Mouse (Mus musculus) liver, embryonic 16.5 days (tissue): ENCODE results near the gene Abcc2. TPM values are rescaled to one million over a fixed set of nuclear protein-coding genes. Genes with fewer than 3 reads are reported as not detected.
A peak's percentile ranks its signal among the peaks of the same experiment; 100 is the strongest.

Experiments
- ATAC-seq: fragments of 200-750 bp; cut with Nextera tagmentation; 2 replicates; pipeline ENCODE4 v1.8.0; 2017; ENCODE audit warnings: low read depth, mild to moderate bottlenecking, moderate number of reproducible peaks, moderate library complexity
- H3K27ac ChIP-seq: fragments of 300-500 bp; sonication (generic); 2 replicates; pipeline ENCODE4 v1.5.1; 2014; ENCODE audit warnings: mild to moderate bottlenecking, low read length
- H3K27me3 ChIP-seq: fragments of 300-500 bp; sonication (generic); 2 replicates; pipeline ENCODE4 v1.6.1; 2014; ENCODE audit warnings: low read depth, low read length, mixed read lengths; ENCODE audit not compliant: control insufficient read depth, insufficient read depth
- H3K36me3 ChIP-seq: fragments of 300-500 bp; sonication (generic); 2 replicates; pipeline ENCODE4 v1.6.1; 2014; ENCODE audit warnings: mild to moderate bottlenecking; ENCODE audit not compliant: control insufficient read depth, insufficient read depth
- H3K4me1 ChIP-seq: fragments of 300-500 bp; sonication (generic); 2 replicates; pipeline ENCODE4 v1.6.1; 2014; ENCODE audit warnings: low read depth, low read length, mixed read lengths; ENCODE audit not compliant: control insufficient read depth
- H3K4me2 ChIP-seq: fragments of 300-500 bp; sonication (generic); 2 replicates; pipeline ENCODE4 v1.6.1; 2014; ENCODE audit warnings: low read depth, low read length, mixed read lengths
- H3K4me3 ChIP-seq: fragments of 300-500 bp; sonication (generic); 2 replicates; pipeline ENCODE4 v1.5.1; 2014; ENCODE audit warnings: low read depth, mild to moderate bottlenecking, low read length
- H3K9ac ChIP-seq: fragments of 300-500 bp; sonication (generic); 2 replicates; pipeline ENCODE4 v1.6.1; 2014; ENCODE audit warnings: low read depth, low read length
- H3K9me3 ChIP-seq: fragments of 300-500 bp; sonication (generic); replicated peaks from 2 replicates; pipeline ENCODE4 v1.6.1; 2016; ENCODE audit warnings: low read length; ENCODE audit not compliant: control insufficient read depth
- WGBS: fragments of 180-500 bp; shearing (Covaris S2); extraction: QIAGEN DNeasy Blood & Tissue Kit; methylation state at CpG from one replicate; pipeline ENCODE4 v1.1.7; 2014; ENCODE audit not compliant: insufficient replicate concordance; 5-methylcytosine and 5-hydroxymethylcytosine counted together
- polyA plus RNA-seq: library from polyadenylated mRNA; unstranded; fragments of >200 nt; fragmentation: Nextera tagmentation; extraction: Ambion mirVana; gene quantifications from 2 replicates; pipeline ENCODE4 v1.2.1, GENCODE M21; 2015

Abcc2 gene
- polyA plus RNA-seq, 1 experiment from 2014 or later, result 13.6 TPM

GRCm38 (mm10) chr19:43880420-43880819 lies 98.4 kb downstream of the Abcc2 start:
- Histone ChIP-seq H3K9me3 (no peaks in the 10 kb centered on the region), H3K4me1 (peaks cover 11% of the 10 kb centered on the region), H3K4me2 (no peak overlapping the region), H3K4me3 (no peak overlapping the region), H3K36me3 (no peaks in the 10 kb centered on the region), H3K27ac (no peak overlapping the region), H3K27me3 (peaks cover 8% of the 10 kb centered on the region), H3K9ac (no peak overlapping the region)
- WGBS, result 32% methylated on average over 3 of the region's 3 CpGs
- ATAC-seq, result no peak

GRCm38 (mm10) chr19:43881615-43882014 lies 99.6 kb downstream of the Abcc2 start:
- H3K4me3 ChIP-seq, result no peak overlapping the region
- 75% methylated on average over 7 of the region's 7 CpGs for WGBS
- peaks cover 11% of the 10 kb centered on the region for H3K4me1 ChIP-seq
- H3K9me3 ChIP-seq, result no peaks in the 10 kb centered on the region
- peaks cover 8% of the 10 kb centered on the region for H3K27me3 ChIP-seq
- no peaks in the 10 kb centered on the region for H3K36me3 ChIP-seq
- no peak overlapping the region for H3K27ac ChIP-seq
- no peak overlapping the region for H3K4me2 ChIP-seq
- ATAC-seq, result no peak
- no peak overlapping the region for H3K9ac ChIP-seq

- no peak overlapping the region for H3K9ac ChIP-seq
- 42% methylated on average over 18 of the region's 18 CpGs for WGBS
- H3K4me2 ChIP-seq, result no peak overlapping the region
- H3K4me3 ChIP-seq, result no peak overlapping the region
- peaks cover 11% of the 10 kb centered on the region for H3K4me1 ChIP-seq
- no peaks in the 10 kb centered on the region for H3K36me3 ChIP-seq
- ATAC-seq, result no peak
- H3K9me3 ChIP-seq, result no peaks in the 10 kb centered on the region
- H3K27me3 ChIP-seq, result peaks cover 8% of the 10 kb centered on the region
- H3K27ac ChIP-seq, result no peak overlapping the region
These were observed 101.0 kb downstream of the Abcc2 start for GRCm38 (mm10) chr19:43882895-43883573.

- 19% methylated on average over 13 of the region's 13 CpGs for WGBS
- Histone ChIP-seq H3K27me3 (peaks cover under 1% of the 10 kb centered on the region; the same call in 1 of the 2 replicates), H3K4me2 (peak overlapping the region; percentile 2; the same call in 1 of the 2 replicates), H3K36me3 (no peaks in the 10 kb centered on the region), H3K9me3 (no peaks in the 10 kb centered on the region), H3K9ac (no peak overlapping the region), H3K4me3 (no peak overlapping the region), H3K27ac (peak overlapping the region; percentile 37; the same call in 1 of the 2 replicates), H3K4me1 (peaks cover 10% of the 10 kb centered on the region)
- ATAC-seq, result peak; percentile 45
These were observed 102.9 kb downstream of the Abcc2 start for GRCm38 (mm10) chr19:43884668-43885498.

GRCm38 (mm10) chr19:43886371-43887099 lies 104.5 kb downstream of the Abcc2 start:
- peaks cover 11% of the 10 kb centered on the region for H3K4me1 ChIP-seq
- ATAC-seq, result no peak

GRCm38 (mm10) chr19:43887242-43887641 lies 105.2 kb downstream of the Abcc2 start:
- peaks cover 11% of the 10 kb centered on the region for H3K4me1 ChIP-seq
- whole genome bisulfite sequencing, result 66% methylated on average over 5 of the region's 5 CpGs
- H3K27me3 ChIP-seq, result no peaks in the 10 kb centered on the region
- no peak overlapping the region for H3K4me3 ChIP-seq
- H3K9ac ChIP-seq, result no peak overlapping the region
- H3K27ac ChIP-seq, result no peak overlapping the region
- no peaks in the 10 kb centered on the region for H3K36me3 ChIP-seq
- H3K4me2 ChIP-seq, result no peak overlapping the region
- no peaks in the 10 kb centered on the region for H3K9me3 ChIP-seq
- ATAC-seq, result no peak

More at GRCm38 (mm10) chr19:43886371-43887099, 104.5 kb downstream of the Abcc2 start:
- 71% methylated on average over 12 of the region's 12 CpGs for WGBS
- Histone ChIP-seq H3K4me3 (no peak overlapping the region), H3K9me3 (no peaks in the 10 kb centered on the region), H3K4me2 (no peak overlapping the region), H3K9ac (no peak overlapping the region), H3K36me3 (no peaks in the 10 kb centered on the region), H3K27me3 (no peaks in the 10 kb centered on the region), H3K27ac (no peak overlapping the region)

GRCm38 (mm10) chr19:43887725-43888124 lies 105.7 kb downstream of the Abcc2 start:
- no peak overlapping the region for H3K9ac ChIP-seq
- H3K4me3 ChIP-seq, result no peak overlapping the region
- peaks cover 11% of the 10 kb centered on the region for H3K4me1 ChIP-seq
- H3K9me3 ChIP-seq, result no peaks in the 10 kb centered on the region
- no peak overlapping the region for H3K4me2 ChIP-seq
- ATAC-seq, result peak; percentile 30; the same call in 1 of the 2 replicates
- no peaks in the 10 kb centered on the region for H3K27me3 ChIP-seq
- H3K36me3 ChIP-seq, result no peaks in the 10 kb centered on the region
- WGBS, result 66% methylated on average over 2 of the region's 2 CpGs
- no peak overlapping the region for H3K27ac ChIP-seq
